Mouse (Mus musculus) G1E-ER4 (cell line): ENCODE data around the gene Kdelr3. TPM values are rescaled to one million over a fixed set of nuclear protein-coding genes. Genes with fewer than 3 reads are reported as not detected.

ENCODE experiments used
- GATA1 ChIP-seq: IDR thresholded peaks from one replicate; pipeline ENCODE4 v1.8.0; 2012; ENCODE audit warnings: low read length, inconsistent platforms
- polyA plus RNA-seq: library from polyadenylated mRNA; stranded (reverse); fragments of >175 nt; gene quantifications from 2 replicates; pipeline ENCODE4 v1.2.3, GENCODE M21; 2012

Kdelr3 gene
- not detected in 2 replicates for polyA plus RNA-seq

DNA sequence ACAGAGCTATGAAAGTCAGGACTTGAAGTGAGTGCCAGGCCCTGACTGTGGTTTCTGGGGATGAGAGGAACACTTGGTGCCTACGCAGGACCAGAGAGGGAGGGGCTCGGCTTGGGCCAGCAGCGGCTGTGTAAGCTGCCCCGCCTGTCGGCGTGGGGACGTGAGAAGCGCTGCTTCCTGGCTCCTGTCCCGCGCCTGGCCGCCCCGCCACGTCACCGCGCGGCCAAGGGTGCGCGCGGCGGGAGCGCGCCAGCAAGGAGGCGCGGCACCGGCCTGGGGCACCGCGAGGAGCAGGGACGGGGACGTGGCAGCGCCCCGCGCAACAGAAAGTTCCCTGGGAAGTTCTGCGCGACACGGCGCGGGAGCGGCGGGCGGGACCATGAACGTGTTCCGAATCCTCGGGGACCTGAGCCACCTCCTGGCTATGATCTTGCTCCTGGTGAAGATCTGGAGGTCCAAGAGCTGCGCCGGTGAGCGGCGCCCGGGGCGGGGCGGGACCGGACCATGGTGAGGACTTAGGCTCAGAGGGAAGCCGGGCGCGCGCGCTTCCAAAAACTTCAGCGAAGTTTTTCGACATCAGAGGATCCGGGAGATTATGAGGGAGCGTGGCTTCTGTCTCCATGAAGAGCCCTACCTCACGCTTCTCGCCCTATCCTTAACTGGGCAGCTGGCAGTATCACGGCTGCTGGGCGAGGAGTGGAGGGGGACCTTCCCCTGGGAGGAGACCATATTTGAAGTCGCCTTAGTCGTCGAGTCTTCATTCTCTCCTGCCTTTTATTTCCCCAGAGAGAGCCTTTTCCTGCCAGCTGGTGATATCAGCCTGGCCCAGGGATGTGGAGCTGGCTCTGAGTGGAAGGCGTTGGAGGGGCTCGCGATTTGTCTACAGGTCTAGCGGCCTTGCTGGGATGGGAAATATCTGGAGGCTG, at the start of gene Kdelr3:
Kdelr3 (plus strand) TSS at position 241 of the 926 bp plus-strand sequence.
- no peak for TF ChIP-seq GATA1

DNA sequence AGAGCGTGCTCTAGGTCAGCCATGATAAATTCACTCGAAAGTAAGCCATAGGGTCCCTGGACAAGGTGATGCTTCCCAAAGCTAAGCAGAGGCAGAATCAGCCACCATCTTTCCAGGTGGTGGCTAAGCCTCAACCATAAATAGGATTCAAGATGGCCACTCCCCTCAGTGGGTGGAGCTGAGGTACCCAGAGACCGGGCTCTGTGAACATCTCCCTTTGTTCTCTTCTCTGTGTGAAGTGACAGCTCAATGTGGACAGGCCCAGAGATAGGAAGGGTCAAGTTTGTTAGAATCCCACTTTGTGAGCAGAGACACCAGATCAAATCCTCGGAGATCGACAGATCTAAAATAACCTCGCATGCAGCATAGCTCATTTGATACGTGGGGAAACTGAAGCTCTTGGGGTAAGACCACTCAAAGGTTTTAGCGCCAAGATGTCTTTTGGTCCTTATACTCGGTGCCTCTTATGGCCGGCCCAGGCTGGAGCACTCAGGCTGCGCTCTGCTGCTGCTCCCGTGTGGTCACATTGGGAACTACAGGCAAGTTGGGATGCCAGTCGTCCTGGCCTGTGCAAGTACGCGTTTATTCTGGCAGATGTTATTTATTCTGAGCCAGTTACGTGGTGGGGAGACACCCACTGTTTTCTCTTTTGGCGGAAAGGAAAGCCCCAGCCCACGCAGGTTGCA, 49.5 kb upstream of the Kdelr3 start:
- TF ChIP-seq GATA1, result no peak

DNA sequence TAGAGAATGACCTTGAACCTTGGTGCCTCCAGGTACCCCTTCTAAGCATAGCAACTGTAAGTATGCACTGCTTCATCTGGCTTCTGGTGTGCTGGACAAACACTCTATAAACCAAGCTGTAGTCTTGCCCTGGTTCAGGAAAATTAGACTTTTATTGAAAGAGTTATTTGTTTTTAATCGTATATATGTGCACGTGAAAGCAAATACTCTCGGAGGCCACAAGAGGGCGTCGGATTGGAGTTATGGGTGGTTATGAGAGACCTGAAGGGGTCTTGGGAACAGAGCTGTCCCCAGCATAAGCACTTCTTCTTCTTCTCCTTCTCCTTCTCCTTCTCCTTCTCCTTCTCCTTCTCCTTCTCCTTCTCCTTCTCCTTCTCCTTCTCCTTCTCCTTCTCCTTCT, 46.6 kb upstream of the Kdelr3 start:
- no peak for TF ChIP-seq GATA1

DNA sequence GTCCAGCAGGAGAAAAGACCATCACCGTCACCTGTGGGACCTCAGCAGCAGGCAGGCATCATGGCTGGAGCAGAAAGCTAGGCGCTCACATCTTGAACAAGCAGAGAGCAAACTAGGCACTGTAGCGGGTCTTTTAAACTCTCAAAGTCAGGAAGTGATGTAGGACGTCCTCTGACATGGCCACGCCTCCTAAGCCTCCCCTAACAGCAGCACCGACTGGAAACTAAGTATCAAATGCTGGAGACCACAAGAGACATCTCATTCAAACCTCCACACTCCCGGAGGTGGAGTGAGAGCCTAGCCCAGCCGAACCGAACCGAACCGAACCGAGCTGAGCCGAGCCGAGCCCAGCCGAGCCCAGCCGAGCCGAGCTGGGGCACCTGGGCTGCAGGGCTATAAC, 45.6 kb upstream of the Kdelr3 start:
- no peak for TF ChIP-seq GATA1

DNA sequence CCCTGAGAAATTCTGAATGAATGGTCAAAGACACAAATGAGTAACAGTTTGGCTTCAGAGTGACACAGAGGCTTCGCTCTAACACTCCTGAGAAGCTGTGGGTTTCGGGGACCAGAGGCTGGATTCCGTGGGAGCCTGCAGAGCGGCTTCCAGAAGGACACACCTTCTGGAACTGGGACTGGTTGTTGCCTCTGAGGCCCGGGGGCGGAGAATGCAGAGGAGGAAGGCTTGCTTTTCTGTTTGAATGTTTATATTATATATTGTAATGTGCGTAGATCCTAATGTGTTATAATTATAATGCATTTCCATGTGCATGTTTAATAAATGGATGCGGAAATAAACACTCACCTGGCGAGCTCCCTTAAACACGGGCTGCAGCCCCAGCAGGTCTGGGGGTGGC, 45.1 kb upstream of the Kdelr3 start:
- TF ChIP-seq GATA1, result no peak

DNA sequence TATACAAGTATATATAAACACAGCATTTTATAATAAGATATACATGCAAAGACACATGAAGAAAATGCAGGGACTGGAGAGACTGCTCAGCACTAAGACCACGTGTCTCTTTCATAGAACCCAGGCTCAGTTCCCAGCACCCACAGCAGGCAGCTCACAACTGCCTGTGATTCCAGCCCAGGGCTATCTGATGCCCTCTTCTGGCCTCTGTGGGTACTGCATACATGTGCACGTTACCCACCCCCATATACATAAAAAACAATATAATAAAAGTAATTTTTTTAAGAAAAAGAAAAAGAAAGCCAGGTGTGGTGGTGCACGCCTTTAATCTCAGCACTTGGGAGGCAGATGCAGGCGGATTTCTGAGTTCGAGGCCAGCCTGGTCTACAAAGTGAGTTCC, 43.2 kb upstream of the Kdelr3 start:
- no peak for TF ChIP-seq GATA1

DNA sequence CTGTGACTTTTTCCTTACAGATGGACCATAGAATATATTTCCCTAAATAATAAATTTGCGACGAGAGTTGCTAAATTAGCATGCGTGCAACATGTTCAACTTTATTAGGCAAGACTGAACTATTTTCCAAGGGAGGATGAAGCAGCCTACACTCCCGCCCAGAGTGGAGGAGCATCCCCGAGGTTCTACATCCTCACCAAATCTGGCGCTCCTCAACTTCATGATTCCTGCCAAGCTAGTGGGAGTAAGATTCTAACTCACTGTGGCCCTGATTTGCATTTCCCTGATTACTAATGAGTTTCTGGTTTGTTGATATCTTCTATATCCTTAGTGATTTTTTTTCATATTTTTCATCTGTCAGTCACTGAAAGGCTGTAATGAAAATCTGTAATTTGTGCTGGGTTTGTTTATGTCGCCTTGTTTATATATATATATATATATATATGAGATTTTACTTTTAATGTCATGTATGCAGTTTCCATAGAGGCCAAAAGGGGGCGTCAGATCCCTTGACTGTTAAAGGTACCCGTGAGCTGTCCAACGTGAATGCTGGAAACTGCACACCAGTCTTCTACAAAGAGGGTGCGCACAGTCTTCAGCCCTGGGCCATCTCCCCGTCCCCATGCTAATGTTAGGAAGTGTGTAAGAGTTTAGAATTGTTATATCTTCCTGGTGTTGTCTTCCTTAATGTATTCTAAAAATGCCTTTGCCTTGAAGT, 42.4 kb upstream of the Kdelr3 start:
- TF ChIP-seq GATA1, result no peak

DNA sequence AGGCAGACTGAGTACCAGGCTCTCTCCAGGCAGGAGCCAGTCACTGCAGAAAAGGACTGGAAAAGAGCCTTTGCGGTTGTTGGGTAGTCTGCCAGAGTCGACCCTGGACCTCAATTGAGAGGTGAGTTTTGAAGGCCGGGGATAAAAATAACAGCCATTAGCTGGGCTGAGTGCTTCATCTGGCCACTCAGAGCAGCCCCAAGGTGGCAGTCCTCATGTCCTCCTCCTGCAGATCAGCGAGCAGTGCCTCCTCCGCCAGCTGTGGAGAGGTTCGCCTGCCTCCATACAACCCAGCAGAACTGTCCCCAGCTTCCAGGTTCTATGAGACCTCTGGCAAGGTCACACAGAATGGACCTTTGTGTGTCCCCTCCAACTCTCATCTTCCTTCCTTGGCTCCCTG, 39.0 kb upstream of the Kdelr3 start:
- no peak for TF ChIP-seq GATA1

DNA sequence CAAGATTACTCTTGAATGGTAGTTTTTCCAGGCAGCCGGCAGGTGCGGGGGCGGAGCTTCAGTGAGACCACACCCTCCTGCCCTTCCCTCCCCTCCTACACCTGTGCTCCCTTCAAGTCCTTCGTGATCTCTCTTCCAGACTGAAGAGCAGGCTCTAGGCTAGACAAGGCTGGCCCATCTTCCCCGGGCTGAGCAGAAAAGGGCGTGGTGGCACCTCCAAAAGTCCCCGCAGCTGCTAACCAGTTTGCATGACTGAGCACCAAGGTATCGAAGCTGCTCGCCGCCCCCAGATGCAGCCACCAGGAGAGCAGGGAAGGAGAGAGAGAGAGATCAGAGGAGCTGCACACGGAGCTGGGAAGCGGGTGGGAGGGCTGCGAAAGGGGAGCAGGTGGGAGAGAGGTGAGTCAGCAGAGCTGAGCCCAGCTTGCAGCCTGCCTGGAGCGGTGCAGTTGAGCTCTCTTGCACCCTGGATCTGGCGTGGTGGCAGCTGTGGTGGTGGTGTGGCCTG, 35.0 kb upstream of the Kdelr3 start:
- TF ChIP-seq GATA1, result no peak

DNA sequence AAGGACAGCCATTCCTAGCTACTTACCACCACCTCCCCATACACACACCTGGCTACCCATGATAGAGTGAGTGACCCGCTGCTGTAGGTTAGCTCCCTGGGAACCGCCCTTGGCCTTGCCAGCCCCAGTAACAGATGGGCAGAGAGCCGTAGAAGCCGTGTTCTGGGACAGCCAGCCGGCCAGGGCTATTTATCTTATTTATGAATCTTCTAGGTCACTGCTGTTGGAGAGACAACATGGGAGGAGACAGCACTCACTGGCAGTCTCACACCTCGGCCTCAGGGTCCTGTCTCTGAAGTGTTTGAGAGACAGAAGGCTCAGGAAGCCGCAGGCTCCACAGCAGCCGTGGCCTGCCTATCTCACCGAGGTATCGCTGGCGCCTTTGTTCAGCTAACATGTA, 26.7 kb upstream of the Kdelr3 start:
- TF ChIP-seq GATA1, result no peak

DNA sequence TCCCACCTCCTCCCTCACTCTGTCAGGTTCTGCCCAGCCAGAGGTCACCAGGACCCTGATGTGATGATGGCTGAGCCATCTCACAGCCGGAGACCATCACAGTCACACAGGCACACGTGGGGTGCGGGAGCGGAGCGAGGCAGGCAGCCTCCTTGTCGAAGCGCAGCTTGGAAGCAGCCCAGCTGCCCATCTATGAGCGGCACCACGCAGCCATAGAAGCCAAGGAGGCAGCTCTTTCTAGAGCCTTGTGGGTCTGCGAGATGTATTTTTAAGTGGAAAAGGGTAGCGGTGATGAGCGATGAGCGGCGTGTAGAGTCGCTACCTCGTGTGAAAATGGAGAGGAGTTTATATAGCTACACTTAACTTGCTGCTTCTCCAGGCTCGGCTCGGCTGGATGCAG, 22.7 kb upstream of the Kdelr3 start:
- no peak for TF ChIP-seq GATA1

DNA sequence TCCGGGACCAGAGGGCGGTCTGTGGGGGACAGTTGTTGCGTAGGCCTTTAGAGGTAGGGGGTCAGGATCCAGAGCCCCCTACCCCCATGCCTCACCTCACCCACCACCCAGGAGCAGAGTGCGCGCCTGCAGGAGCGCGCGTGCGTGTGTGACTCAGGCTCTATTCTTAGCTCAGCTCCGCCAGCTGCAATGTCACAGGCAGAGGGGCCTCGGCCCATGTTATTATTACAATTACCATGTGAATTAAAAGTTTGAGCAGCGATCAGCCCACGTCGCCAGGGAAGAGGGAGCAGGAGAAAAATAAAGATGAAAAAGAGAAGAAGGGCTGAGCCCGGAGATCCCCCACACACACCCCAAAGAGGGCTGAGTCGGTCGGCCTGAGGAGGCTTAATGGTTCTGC, 16.1 kb upstream of the Kdelr3 start:
- TF ChIP-seq GATA1, result no peak

DNA sequence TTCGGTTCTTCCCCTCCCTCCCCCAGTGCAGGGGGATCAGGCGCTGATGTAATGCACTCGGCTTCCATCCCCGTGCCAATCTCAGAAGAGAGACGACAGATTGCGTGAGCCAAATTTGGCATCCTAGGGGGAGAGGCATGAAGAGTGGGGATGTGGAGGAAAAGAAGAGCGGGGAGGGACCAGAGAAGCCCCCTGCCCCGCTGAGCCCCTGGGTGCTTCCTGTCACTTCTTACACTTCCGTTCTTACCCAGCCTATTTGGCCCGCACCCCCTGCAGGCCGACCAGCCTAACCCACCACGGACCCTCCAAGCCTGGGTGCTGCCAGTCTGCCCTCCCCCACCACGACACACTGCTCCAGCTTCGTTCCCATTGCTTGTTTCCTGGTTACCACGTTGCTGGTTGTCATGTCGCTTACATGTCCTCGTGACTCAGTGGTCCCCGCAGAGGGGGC, 13.3 kb upstream of the Kdelr3 start:
- TF ChIP-seq GATA1, result no peak

DNA sequence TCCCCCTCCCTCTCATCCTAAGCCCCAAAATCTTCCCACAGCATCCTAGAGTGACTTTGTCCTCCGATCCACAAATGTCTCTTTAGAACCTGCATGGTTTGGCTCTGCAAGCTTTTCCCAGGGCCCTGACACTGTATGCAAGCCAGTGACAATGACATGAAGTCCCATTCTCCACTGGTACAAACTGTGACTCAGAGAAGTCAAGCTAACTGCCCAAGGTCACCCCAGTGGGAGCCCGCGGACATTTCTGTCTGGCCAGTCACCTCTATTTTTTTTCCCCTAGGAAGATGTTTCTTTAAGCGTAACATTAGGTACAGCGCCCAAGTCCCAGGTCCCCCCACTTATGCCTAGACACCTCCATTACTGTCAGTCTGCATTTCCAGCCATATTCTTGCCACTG, 12.8 kb upstream of the Kdelr3 start:
- TF ChIP-seq GATA1, result no peak

DNA sequence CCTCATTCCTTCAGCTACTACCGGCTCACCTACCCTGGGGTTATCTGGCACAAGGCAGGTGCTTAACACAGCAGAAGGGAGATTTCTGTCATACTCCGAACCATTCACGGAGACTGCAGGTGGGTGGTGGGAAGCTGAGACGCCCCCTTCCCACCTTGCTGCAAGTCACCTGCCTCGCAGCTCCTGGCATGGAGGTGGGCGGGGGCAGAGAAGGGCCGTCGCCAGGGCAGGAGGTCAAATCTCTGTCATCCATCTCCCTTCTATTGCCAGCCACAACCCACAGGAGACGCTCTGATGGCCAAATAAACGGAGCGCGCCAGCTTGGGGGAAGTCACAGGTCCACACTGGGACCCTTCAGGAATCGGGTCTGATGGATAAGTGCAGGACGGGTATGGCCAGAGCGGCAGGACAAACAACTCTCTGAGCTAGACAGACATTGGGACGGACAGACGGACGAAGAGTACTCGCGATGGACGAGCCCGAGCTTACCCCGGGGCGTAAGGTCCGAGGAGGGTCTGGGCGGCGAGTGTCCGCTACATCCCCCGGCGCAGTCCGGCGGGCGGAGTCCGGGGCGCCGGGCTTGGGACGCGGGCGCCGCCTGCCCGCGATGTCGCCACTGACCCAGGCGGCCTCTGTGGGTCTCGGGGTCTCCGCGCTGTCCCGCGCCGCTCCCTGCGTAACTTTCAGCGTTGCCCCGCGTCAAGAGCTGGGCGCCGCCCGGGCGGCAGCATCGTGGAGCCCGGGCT, 11.3 kb upstream of the Kdelr3 start, which contains the start of gene Kcnj4:
Kcnj4 (minus strand) TSS at position 535 of the 746 bp plus-strand sequence.
- TF ChIP-seq GATA1, result no peak
